Mouse (Mus musculus) heart, adult 11 months (tissue): Measurements from ENCODE around the gene Mrpl23.

Experiments used
- DNase-seq: peaks from one replicate; pipeline ENCODE4 v3.0.0; 2022

The Mrpl23 gene

DNA sequence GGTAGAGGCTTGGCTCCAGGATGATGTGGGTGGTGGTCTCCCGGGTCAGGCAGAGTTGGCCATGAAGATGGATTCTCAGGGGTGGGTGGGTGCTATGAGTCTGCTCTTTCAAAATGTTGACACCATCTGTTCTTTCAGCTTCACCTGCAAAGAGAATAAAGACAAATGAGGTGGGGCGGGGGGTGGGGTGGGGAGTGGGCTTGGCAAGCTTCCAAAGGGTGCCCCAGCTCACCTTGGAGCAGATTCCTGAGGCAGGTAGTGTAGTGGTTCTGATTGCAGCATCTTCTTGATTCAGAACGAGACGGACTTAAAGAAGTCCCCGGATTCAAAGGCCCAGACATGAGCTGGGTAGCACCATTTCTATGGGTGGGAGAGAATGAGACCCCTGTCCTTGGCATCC is 43.5 kb downstream of the Mrpl23 start:
- no peak for DNase-seq

DNA sequence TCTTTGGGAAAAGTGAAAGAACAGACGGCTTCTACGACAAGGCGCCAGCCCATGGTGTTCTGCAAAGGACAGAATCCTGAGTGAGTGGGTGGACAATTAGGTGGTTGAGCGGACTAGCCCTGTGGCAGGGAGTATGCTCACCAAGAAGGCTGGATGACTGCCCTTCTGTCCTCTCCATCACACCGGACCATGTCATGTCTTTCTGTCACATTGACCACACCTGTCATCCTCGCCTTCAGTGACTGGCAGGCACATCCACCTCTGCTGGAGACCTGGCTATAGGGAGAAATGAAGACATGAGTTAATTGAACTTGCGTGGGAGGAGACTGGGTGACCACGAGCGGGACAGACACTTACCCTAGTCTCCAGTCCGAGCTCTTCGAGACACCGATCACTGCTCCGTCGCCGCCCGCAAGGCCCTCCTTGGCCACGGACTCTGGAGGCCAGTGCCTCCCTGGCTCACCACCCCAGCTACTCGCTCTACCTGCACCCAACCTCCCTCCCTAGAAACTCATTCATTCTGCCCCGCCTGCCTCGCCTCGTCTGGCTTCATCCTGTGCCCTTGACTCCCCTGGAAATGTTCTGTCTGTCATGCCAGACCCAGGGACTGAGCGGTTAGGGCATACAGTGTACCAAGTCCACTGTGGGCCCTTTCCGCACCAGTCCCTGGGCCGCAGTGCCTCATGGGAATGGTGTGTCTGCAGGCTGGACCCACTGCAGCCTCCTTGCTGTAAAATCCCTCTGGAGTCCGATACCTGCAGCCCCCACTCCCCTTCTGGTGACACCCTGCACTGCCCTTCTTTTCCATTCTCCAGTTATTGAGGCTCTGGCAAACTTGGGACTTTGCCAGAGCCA is 44.2 kb downstream of the Mrpl23 start:
- no peak for DNase-seq

DNA sequence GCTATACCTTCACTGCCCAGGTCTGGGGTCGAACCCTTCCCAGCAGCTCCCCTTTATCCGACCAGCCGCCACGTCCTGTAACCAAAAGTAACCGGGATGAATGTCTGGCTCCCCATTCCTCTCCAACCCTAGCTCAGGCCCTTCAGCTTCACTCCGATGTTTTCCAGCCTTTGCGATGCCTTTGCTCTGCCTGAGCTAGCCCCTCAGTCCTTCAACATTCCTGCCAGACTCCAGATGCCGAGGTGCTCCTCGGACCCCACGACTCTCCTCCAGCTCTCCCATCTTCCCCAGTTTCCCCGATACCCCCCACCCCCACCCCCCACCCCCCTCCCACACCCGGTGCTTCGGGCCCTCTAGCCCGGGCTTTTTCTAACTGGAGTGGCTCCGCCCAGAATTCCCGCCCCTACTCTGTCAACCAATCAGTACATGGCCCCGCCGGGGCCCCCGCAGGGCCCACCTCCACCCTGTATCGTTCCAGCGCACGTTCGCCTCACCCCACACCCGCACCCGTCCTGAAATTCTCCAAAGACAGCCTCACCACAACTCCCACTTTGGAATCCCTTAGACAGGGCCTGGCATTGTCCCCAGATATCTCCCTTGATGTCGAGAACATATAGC is 45.4 kb downstream of the Mrpl23 start:
- no peak for DNase-seq

DNA sequence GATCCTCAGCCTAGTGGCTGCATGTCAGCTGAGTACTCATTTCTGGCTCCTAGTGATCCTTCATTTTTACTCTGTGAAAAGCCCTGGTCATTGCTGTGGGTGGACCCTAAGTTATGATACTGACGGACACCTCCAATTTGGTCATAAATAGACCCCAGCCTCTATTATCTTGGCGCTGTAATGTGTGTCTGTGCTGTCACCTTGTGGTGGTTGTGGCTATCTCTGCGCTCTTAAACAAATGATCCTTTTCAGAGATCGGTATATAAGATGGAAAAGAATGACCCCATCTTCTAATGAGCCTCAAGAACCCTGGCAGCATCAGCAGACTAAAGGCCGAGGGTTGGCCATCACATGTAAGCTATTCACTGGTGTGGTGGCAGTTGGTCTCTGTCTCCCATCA is 46.6 kb downstream of the Mrpl23 start:
- DNase-seq, result no peak

DNA sequence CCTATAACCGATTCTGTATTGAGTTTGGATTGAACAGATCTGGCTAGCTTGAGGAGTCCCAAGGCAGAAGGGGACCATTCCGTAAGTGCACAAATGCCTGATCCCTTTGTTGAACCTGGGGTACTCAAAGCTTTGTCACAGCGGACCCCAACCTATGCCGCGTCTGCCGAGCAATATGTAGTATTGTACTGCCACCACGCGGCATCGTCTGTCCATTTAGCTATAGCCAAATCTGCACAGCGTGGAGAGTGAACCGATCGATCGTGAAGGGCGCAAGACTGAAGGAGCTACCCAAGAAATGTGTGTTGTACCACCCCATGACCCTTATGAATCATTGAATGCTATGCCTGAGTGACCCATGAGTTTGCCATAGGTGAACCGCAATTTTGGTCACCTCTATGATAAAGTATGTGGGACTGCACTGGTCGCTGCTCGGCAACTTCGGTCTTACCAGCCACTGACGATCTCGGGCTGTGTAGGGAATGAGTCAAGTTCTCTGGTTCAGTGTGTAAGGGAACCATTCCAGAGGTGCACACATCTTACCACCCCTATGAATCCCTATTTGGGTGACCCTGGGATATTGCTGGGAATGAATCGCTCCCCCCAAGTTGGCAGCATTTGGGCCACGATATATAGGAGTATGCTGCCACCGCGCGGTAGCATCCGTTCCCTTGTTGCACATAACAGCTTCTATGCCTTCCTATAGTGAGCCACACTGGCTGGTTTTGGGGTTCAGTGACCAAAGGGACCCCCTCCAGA is 47.8 kb downstream of the Mrpl23 start:
- peak; percentile 93 for DNase-seq

DNA sequence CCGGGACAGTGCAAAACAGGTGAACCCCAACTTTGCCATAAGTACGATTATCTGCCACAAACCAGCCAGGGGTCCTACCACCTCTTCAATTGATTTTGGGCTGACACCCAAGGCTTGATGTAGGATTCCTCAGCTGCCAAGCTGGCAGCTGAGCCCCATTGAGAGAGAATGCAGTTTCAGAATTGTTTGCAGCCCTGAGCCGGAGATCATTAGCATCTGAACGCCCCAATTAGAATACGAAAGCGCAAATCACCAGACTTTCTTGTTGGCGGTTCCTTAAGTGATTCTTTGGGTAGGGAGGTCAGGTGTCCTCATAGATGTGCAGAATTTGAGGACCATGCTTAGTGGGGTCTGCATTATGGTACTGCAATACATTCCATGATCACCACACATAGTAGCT is 48.7 kb downstream of the Mrpl23 start:
- no peak for DNase-seq

DNA sequence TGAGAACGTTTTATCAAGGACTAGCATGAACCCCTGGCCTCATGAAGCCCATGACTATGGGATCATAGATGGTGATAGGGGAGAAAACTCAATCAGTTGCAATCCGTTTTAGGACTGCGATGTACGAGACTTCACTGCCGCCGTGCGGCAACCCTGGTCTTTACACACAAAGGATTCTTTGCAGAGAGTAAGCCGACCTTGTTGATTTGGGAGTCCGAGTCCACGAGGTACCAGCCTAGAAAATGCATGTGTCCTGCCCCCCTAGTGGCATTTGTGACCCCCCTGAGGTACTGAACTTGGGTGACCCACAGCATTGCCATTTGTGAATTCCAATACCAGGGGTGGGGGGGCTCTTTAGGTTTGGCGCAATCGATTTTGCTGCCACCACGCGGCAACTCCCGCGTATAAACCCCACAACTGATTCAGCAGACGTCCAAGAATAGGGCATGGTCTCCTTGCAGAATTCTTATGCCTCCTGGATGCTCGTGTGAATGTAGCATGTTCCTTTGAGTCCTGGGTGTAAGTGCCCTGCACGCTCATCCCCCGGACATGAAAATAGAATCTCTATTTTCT is 49.3 kb downstream of the Mrpl23 start:
- no peak for DNase-seq

DNA sequence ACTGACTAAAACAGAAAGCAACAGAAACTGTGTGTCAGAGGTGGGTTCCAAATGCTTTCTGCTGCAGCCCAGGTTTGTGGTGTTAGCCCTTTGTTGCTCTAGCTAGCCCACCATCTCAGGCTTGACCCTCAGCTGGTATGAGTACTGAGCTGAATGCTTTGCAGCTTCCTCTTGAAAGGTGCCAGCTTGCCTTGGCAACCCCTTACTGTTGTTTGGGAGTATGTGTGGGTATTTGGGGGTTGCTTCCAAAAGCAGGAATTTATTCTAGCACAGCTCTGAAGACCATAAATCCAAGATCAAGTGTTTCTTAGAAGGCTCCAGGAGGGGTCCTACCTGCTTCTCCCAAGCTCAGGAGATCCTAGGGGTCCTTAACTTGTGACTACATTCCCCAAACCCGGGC is 52.4 kb downstream of the Mrpl23 start:
- no peak for DNase-seq

DNA sequence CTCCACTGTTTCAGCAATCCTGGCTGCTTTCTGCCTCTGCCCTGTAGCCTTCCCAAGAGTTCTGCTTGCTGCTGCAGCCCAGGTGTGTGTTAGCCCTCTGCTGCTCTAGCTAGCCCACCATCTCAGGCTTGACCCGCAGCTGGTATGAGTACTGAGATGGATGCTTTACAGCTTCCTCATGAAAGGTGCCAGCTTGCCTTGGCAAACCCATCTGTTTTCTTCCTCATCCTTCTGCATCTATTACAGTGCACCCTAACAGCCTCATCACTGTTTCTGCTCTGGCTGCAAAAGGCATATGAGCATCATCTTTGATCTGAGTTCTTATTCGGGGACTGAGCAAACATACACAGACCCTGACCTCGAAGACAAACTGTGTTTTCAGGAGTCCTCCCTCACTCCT is 53.4 kb downstream of the Mrpl23 start:
- no peak for DNase-seq

DNA sequence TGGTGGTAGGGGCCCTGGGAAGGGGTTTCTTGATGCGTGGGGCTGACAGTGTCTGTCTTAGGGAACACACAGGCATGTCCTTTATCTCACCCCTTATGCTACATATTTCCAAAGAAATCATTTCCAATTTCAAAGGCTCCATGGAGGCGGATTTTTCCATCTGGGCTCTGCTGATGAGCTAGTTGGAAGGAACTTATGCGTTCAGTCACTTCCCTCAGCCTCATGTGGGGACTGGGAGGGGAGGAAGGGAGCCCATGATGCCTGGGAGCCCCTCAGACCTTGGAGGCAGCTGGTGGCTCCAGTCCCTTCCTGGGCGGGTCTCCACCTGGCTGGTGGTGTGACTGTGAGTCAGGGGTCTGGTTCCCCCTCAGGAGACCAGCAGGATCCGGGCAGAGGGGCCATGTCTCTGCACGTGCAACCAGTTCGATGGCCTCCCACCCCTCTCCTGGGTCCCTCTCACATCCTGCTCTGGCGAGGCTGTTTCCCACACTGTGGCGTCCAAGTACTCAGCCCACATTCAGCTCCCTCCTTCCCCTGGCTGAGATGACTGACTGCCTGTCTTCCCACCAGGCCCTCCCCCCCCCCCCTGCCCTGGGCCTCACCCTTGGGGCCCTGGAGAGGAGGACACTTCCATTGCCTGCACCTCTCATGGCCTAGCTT is 55.9 kb downstream of the Mrpl23 start:
- no peak for DNase-seq
